ENCODE assay signal across 29 mouse cellular contexts in the genomic region with DNA sequence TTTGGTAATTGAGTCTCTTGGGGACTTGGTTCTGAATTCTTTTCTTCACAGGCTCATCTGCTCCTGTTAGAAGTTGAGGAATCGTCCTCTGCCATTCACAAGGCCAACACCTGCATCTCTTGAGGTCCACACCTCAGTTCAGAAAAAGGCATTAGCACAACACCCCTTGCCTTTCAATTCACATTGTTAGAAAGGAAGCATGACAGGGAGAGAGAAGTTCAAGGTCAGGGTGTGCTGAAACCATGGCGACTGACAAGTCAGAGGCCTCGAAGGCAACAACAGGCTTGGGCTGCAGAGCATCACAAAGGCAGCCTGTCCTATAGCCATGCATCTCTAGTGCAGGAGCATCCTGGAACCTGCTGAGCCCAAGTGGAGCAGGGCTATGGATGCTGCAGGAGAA.
"Had no signal": no experiment of that assay in that cellular context is flagged by ENCODE, and none has a peak within 500 bp of the region (broad histone marks: within the 10 kb centered on the region; RNA-seq: fewer than 3 reads in every experiment).

No protein-coding gene starts in this region.

- H3K4me3 ChIP-seq: limb, embryonic 10.5 days; limb, embryonic 12.5 days; limb, embryonic 13.5 days; limb, embryonic 15.5 days; liver, embryonic 12.5 days; liver, embryonic 13.5 days; liver, embryonic 15.5 days; lung, embryonic 15.5 days; megakaryocyte, embryonic 14.5 days; midbrain, embryonic 10.5 days; midbrain, embryonic 12.5 days; midbrain, embryonic 13.5 days; midbrain, embryonic 15.5 days; myocyte; neural tube, embryonic 12.5 days; neural tube, embryonic 13.5 days had no signal

- H3K9ac ChIP-seq: limb, embryonic 12.5 days; limb, embryonic 13.5 days; limb, embryonic 15.5 days; liver, embryonic 12.5 days; liver, embryonic 13.5 days; liver, embryonic 14.5 days; liver, embryonic 15.5 days; liver, postnatal 0 days; lung, embryonic 14.5 days; lung, embryonic 15.5 days; midbrain, embryonic 12.5 days; midbrain, embryonic 13.5 days; midbrain, embryonic 15.5 days; neural tube, embryonic 12.5 days; neural tube, embryonic 13.5 days had no signal

- H3K36me3 ChIP-seq: limb, embryonic 10.5 days; limb, embryonic 12.5 days; limb, embryonic 13.5 days; limb, embryonic 15.5 days; liver, embryonic 12.5 days; liver, embryonic 13.5 days; liver, embryonic 15.5 days; lung, embryonic 15.5 days; midbrain, embryonic 10.5 days; midbrain, embryonic 12.5 days; midbrain, embryonic 13.5 days; midbrain, embryonic 15.5 days; neural tube, embryonic 12.5 days; neural tube, embryonic 13.5 days had no signal

- H3K27me3 ChIP-seq: limb, embryonic 12.5 days; limb, embryonic 13.5 days; limb, embryonic 15.5 days; liver, embryonic 12.5 days; liver, embryonic 13.5 days; liver, embryonic 15.5 days; lung, embryonic 15.5 days; midbrain, embryonic 12.5 days; midbrain, embryonic 13.5 days; midbrain, embryonic 15.5 days; neural tube, embryonic 12.5 days; neural tube, embryonic 13.5 days had no signal

- H3K9me3 ChIP-seq: limb, embryonic 10.5 days; limb, embryonic 15.5 days; liver, embryonic 15.5 days; lung, embryonic 15.5 days; midbrain, embryonic 15.5 days had no signal

- DNase-seq: left cerebral cortex, postnatal 4 days; liver; liver, embryonic 13.5 days; liver, postnatal 0 days; lung, adult 18-20 months; lung, adult 2 months; lung, embryonic 14.5 days; lung, postnatal 10 days; lung, postnatal 14 days; lung, postnatal 36 days; lung, postnatal 4 days; midbrain, embryonic 14.5 days had no signal

- H3K4me1 ChIP-seq: limb, embryonic 10.5 days; limb, embryonic 15.5 days; liver, embryonic 12.5 days; liver, embryonic 13.5 days; liver, embryonic 15.5 days; lung, embryonic 15.5 days; megakaryocyte, embryonic 14.5 days; midbrain, embryonic 10.5 days; midbrain, embryonic 12.5 days; midbrain, embryonic 13.5 days; midbrain, embryonic 15.5 days; neural tube, embryonic 12.5 days; neural tube, embryonic 13.5 days had no signal

- H3K27ac ChIP-seq: limb, embryonic 10.5 days; limb, embryonic 12.5 days; limb, embryonic 13.5 days; limb, embryonic 15.5 days; liver, embryonic 12.5 days; liver, embryonic 13.5 days; liver, embryonic 14.5 days; liver, embryonic 15.5 days; lung, embryonic 15.5 days; macrophage; midbrain, embryonic 10.5 days; midbrain, embryonic 12.5 days; midbrain, embryonic 13.5 days; midbrain, embryonic 15.5 days; neural tube, embryonic 12.5 days; neural tube, embryonic 13.5 days had no signal
